Mouse (Mus musculus): ENCODE measurements around the gene Arl4d.

Arl4d gene

DNA sequence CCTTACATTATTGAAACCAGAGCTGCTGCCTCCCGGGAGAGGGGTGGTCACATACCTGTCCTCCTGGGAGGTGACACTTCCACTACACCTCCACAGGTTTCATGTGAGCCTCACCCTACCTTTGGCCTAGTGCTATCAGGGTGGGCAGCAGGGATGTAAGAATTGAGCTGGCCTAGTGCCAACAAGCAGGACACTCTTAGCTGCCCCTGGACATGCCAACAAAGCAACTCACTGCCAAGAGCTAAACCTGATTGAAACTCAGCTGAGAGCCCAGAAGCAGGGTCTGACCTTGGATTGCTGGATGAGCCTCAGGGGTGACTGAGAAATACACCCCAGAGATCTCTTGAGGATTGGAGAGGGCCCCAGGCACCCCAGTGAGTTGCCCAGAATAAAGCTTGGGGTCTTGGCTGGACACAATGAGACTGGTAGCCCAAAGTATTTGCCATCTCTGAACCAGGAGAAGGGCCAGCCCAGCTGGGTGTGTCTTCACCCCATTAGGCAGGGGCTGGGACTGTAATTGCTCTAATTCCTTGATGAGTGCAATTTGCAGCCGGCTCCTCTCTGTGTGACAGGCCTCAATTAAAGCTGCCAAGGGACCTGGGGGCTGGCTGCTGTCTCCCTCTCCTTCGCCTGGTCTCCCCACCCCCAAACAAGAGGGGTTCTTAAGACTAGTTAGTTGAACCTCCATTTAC, 15.4 kb downstream of the Arl4d start:
- peak; percentile 89 for DNase-seq

DNA sequence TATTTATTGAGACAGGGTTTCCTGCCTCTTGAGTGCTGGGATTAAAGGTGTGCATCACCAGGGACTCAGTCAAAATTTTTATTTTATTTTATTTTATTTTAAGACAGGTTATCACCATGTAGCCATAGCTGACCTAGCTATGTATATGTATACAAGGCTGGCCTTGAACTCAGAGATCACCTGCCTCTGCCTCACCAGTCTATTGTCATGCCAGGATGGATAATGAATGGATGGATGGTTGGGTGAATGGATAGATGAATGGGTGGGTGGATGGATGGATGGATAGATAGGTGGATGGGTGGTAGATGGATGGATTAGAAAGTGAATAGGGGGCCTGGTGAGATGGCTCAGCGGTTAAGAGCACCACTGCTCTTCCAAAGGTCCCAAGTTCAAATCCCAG, 16.6 kb downstream of the Arl4d start:
- no peak for DNase-seq

DNA sequence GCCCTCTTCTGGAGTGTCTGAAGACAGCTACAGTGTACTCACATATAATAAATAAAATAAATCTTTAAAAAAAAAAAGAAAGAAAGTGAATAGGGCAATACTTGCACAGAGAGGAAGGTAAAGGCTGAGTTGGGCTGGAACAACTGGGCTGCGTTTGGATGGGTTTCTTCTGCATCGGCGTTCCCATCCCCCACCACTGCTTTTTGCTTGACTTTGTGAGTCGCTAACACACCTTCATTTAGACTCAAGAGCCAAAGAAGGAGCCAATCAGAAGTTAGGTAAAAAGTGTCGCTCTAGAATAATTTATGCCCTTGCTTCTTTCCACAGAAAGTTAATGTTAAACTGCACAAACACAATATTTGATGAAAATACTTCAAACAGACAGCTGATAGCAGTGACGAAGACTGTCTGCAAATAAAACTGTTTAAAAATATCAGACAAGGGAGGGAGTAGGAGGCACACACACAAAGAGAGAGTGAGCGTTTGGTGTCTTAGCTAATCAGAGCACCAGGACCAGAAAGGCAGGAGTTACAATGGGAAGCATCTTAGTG, 17.1 kb downstream of the Arl4d start:
- no peak for DNase-seq

DNA sequence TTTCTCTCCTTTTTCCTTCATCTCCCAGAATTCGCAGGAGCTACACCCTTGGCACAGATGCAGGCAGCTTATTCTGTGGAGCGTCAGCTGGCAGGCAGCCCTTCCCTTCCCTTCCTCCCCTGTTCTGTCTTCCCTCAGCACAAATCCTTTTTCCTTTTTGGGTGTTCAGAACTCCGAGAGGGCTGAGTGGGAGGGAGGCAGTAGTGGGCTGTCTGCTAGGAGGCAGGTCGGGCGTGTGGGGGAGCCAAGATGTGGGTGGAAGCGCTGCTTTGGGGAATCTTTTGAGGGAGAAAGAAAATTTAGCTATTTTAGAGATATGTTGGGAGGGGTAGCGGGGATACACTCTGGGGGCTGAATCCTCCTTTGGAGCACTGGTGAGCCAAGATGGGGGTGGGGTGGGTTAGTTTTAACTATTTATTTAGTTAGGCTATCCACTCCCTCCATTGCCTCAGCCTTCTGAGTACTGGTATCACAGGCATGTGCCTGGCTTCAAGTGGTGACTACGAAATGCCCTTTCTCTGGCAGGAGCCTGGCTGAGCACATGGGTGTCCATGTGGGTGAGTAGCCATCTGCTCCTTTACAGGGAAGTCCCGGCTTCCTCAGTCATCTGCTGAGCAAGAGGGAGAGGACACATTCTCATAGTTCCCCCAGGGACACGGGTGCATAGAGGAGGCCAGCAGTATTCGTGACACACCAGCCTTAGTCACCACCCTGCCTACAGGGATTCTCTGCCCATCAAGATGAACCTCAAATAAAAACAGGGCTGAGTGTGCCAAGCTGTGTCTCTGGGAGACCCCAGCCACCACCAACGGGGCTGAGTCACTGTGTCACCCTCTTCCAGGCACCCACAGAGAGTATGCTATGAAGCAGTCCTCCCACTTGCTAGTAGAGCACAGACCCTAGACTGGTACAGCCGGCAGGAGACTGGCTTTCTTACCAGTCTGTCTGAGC, 22.3 kb downstream of the Arl4d start:
- DNase-seq: peak; percentile 98

DNA sequence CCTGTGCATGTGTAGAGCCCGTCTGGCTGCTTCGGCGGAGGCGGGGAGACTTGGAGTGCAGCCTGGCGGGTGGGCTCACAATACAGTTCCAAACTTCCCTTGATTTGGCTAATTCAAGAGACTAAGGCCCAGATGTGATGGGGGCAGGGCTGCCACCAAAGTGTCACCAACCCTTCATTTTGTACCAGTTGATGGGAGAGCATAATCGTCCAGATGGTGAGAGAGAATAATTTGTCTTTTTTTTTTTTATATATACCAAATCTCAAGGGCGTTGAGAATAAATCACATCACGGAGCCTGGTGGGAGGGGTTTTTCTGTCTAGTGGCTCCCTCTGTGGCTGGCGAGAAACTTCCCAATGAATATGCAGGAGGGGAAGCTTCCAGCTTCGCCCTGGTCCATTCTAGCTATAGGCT, 24.4 kb downstream of the Arl4d start:
- no peak for DNase-seq

DNA sequence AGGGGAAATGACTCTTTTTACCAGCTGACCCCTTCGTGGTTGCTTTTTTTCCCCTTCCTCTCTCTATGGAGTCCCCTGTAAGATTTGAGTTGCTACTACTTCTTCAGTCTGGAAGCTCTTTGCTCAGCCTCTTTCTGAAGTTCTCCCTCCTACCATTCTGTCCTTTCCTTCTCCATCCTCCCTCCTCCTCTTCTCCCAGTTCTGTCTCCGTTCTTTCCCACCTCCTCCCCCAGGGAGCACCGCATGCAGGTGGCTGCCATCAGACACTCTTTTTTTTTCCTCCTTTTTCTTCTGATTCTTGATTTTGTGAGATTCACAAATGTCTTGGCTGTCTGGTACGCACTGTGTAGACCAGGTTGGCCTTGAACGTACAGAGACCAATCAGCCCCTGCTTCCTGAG, 25.0 kb downstream of the Arl4d start:
- no peak for DNase-seq

DNA sequence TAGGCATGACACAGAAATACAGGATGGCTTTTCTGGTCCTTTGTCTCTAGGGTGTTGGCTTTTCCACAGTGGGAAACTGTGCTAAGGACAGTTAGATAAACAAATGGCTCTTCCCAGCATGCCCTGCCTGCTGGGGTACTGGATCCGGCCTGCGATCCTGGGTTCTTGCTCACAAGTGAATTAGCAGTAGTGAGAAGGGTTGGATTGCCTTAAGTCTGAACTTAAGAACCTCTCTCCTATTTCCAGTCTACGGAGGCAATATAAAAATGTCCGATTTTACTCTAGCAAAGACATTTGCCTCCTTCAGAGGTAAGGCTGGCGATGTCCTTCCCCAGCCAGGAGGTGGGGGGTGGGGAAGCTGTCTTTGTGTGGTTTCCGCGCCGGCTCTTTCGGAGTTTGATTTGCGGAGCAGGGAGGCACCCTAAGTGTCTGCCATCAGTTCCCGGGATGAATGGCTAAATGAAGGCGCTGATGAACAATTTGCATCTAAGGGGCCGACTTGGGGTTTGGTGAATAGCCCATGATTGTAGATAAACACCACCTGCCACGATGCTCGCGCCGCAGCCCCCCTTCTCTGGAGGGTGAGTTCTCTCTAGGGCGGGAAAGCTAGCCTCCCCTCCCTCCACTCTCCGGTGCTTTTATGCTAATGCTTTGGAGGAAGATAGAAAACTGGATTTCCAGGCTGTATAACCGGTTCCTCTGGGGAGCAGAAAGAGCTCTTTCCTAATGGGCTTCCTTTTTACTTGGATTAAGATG, 30.7 kb downstream of the Arl4d start:
- DNase-seq: no peak

DNA sequence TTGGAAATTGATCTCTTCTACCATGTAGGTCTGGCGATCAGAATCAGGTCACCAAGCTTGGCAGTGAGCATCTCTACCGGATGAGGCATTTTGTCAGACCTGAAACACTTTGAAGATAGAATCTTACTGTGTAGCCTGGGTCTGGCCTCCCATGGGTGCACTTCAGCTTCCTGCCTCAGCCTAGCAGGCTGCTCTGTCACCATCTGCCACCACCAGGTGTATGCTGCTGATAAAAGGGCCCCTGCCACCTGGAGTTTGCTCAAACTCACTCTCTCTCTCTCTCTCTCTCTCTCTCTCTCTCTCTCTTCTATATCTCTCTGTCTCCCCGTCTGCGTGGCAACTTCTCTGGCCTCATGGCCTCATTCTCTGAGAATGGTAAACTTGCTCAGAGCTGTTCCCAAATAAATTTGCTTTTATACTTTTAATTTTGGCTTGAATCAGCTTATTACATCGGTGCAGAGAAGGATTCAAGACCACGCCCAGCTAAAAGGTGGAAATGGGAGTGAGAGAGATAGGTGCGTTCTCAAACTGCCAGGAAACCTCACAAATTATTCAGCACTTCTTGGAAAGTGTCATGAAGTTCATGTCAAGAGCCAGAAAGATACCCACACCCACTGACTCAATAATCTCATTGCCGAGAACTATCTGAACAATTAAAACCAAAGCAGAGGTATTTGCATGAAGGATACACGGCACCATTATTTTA, 32.0 kb downstream of the Arl4d start:
- no peak for DNase-seq

DNA sequence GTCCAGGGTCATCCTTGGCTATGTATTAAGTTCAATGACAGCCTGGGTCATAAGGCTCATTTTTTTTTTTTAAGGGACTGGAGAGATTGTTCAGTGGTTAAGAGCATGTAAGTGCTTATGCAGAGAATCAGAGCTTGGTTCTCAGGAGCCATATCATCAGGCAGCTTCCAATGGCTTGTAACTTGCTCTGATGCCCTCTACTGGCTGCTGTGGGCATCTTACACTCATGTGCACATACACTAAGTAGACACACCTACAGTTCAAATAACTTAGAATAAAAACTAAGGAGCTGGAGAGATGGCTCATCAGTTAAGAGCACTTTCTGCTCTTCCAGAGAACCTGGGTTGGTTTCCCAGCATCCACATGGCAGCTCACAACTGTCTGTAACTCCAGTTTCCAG, 32.8 kb downstream of the Arl4d start:
- DNase-seq: no peak

DNA sequence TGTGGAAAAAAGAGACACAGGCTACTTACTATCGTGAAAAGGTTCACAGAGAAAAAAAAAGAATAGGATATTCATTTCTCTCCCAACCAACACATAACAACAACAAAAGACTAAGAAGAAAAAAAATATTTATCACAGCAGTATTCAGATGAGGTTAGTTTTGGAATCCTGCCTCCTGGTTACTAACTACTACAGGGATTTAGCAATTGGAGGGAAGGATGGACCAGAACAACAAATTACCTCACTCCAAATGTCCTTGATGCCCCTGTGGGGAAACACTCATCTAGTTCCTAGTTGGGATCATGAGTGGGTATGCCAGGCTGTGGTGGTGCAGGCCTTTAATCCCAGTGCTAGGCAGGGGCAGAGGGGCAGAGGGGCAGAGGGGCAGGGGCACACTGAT, 34.2 kb downstream of the Arl4d start:
- DNase-seq: no peak

DNA sequence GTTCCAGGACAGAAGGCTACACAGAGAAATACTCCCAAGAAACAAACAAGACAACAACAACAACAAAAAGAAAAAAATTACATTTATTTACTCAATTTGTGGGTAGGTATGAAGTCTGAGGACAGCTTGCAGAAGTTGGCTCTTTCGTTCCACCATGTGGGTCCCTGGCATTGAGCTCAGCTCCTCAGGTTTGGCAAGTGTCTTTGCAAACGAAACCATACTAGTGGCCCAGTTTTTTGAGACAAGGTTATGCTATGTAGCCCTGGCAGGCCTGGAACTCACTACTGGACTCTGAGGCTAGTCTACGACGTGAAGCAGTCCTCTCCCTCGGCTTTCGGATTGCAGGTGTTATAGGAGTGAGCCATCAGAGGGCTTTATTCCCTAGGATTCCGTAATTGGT, 34.6 kb downstream of the Arl4d start:
- DNase-seq: no peak

DNA sequence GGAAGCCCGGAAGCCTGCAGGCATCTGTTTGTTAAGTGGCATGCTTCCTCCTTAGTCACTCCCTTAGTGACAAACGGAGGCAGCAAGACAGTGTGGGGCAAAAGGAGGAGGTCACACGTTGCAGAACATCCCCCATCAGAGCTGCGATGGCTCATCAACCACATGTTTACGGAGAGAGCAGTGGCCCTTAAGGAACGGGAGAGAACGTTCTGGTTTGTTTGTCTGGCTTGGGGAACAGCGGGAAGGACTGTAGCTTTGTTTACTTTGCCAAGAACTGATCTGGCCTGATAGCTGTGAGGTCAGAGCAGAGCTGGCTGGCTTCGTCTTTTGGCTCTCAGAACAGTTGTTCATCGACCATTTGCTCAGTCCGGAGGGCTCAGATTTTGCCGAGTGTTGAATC, 35.1 kb downstream of the Arl4d start:
- DNase-seq: peak; percentile 97

DNA sequence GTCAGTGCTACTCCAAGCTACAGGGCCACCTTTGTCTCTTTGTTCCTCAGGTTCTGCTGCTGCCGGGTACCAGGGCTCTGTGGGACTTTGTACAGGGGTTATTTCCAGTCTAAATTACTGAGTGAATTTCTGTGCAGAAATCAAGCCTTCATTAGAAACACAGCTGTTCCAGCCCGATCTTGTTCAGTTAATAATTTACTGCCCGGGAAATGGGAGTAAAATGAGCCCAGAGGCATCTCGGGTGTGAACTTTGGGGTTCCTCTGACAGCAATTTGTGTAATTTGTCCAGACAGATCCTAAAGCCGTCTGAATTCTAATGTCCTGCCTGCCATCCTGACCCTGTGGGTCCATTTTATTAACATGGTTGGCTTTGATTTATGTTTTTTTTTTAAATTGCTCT, 38.7 kb downstream of the Arl4d start:
- DNase-seq: no peak

DNA sequence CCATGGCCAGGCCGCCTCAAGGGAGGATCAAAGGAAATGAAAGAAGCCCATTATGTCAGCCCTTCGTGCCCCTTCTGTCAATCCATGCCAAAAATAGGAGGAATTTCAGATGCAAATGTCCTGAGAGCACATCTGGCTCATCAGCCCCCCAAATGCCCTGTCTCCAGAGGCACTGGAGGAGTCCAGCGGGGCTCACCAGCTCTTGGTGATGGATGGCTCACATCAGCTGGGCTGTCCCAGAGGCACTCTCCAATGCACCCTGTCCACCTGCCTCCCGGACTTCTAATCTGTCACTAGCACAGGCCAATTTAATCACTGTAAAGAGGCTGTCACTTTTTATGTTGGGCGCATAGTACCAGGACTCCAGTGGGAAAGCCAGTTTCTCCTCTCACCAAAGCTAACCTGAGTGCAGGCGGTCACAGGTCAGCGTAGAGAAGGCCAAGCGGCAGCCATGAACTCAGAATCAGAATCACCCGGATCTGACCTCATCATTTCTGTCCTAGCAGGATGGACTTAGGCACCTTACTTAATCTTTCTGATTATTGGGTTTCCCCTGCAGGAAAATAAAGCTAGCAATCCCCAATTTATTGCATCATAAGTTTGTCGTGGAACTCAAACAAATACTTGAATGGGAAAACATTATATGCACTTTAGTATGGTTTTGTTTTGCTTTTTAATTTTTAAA, 41.6 kb downstream of the Arl4d start:
- no peak for DNase-seq

DNA sequence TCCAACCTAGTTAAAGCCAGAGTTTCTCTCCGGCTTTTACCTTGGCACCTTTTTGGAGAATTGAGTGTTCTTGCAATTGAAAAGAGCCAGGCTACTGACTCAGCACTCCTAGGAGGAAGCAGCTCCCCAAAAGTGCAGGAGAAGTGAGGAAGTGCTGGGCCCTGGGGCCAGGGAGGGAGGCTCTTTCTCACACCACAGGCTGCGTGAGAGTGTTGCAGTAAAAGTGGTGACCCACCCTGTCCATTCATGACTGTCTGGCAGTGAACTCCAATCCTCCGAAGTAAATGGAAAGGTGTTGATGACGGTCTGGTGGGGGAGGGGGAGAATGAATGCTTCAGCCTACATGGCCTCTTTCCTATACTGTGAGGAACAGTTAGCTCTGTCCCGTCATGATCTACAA, 43.1 kb downstream of the Arl4d start:
- DNase-seq: no peak

DNA sequence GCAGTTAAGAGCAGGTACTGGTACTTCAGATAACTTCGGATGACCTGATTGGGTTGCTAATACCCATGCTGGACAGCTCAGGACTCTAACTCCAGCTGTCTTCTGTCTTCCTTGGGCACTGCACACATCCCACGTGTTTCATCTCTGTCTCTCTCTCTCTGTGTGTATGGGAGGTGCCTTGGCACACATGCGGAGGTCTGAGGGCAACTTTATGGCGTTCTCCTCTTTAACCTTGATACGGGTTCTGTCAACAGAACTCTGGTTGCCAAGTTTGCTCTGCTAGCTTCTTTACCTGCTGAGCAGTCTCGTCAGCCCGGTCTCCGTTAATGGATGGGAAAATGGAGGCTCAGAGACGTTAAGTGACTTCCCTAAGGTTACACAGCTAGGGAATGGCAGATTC, 47.5 kb downstream of the Arl4d start:
- DNase-seq: no peak

DNA sequence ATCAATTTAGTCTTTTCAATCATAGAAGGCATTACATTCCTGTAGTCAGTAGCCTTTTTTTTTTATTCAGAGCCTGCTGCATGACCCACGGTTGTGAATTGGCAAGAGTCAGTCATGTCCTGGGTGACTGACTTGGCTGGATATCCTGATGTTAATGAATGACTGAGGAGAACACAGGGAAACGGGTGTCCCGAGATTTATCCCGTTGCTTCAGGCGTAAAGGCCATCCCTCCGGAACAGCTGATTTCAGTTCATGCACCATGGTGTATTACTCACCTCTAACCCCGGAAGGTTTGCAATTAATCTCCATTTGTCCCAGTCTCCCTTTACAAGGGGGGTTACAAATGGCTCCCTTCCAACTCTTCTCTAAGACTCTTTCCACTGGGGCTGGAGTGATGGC, 48.7 kb downstream of the Arl4d start:
- no peak for DNase-seq
